Mouse (Mus musculus): Measurements from ENCODE around the gene Fndc1.

GRCm38 (mm10) chr17:7860845-7861360, 33.8 kb upstream of the Fndc1 start:
- TF ChIP-seq CTCF (conservative IDR thresholded peaks at IDR 0.05 in 1 of 2, IDR thresholded peaks at IDR 0.05 in 1 of 2; ENCODE audit: low read depth in 2 of 2, low read length in 2 of 2): no peak
- TF ChIP-seq UBTF (IDR thresholded peaks at IDR 0.05; ENCODE audit: low read depth, low read length): no peak
- no peak for TF ChIP-seq EP300 (IDR thresholded peaks at IDR 0.05; ENCODE audit: low read length)
- no peak for TF ChIP-seq ZC3H11A (IDR thresholded peaks at IDR 0.05; ENCODE audit: low read depth, low read length)
- no peak for TF ChIP-seq TCF12 (IDR thresholded peaks at IDR 0.05; ENCODE audit: low read depth, low read length)
- TF ChIP-seq POLR2A (IDR thresholded peaks at IDR 0.05; ENCODE audit: low read depth, low read length): no peak
- no peak for TF ChIP-seq SIN3A (IDR thresholded peaks at IDR 0.05; ENCODE audit: low read length)
- no peak for TF ChIP-seq RCOR1 (conservative IDR thresholded peaks at IDR 0.05; ENCODE audit: low read depth, low read length)
- TF ChIP-seq ZKSCAN1 (IDR thresholded peaks at IDR 0.05; ENCODE audit: borderline replicate concordance, low read depth, low read length): no peak
- TF ChIP-seq MAX (IDR thresholded peaks at IDR 0.05; ENCODE audit: low read length): no peak
